Mouse (Mus musculus) erythroblast, embryonic 14.5 days (primary cell): ENCODE measurements around the gene Dtx3. TPM values are rescaled to one million over a fixed set of nuclear protein-coding genes. Genes with fewer than 3 reads are reported as not detected.

Experiments
- H3K27me3 ChIP-seq: 2 replicates; pipeline ENCODE4 v1.6.1; 2012; ENCODE audit warnings: inconsistent platforms; ENCODE audit not compliant: control insufficient read depth
- H3K36me3 ChIP-seq: 2 replicates; pipeline ENCODE4 v1.6.1; 2012; ENCODE audit warnings: mild to moderate bottlenecking, inconsistent platforms; ENCODE audit not compliant: control insufficient read depth
- H3K4me1 ChIP-seq: 2 replicates; pipeline ENCODE4 v1.6.1; 2012; ENCODE audit warnings: inconsistent platforms; ENCODE audit not compliant: control insufficient read depth
- H3K4me3 ChIP-seq: replicated peaks from 2 replicates; pipeline ENCODE3; 2012; ENCODE audit warnings: moderate library complexity, mild to moderate bottlenecking, inconsistent platforms
- H3K9me3 ChIP-seq: 2 replicates; pipeline ENCODE4 v1.6.1; 2012; ENCODE audit warnings: low read length, inconsistent platforms, mixed read lengths; ENCODE audit not compliant: control insufficient read depth
- GATA1 ChIP-seq: IDR thresholded peaks from 2 replicates; pipeline ENCODE4 v1.6.1; 2012; ENCODE audit warnings: low read length, inconsistent platforms, mixed read lengths
- TAL1 ChIP-seq: IDR thresholded peaks from 3 replicates; pipeline ENCODE4 v1.6.1; 2012; ENCODE audit warnings: low read length, inconsistent platforms, mixed read lengths
- polyA plus RNA-seq: library from polyadenylated mRNA; stranded (reverse); fragments of >175 nt; gene quantifications from 2 replicates; pipeline ENCODE4 v1.2.3, GENCODE M21; 2012

Dtx3 gene
- polyA plus RNA-seq, 1 experiment: 11.1 TPM

DNA sequence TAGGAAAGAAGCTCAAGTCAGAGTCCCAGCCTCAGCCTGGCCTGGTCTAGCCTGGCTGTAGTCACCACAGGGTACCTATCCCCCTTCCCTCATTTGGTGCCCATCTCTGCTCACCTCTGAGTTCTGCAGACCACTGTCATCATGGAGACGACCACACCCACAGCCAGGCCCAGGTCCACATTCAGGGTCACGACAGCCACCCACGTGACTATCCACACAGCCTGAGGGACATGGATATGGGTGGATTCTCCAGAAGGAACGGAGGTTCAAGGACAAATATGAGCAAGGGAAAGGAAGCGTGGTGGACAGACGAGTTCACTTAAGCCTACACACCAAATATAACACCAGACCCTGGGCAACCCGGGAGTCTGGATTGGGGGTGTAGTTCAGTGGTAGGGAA lies 21.4 kb downstream of the Dtx3 start:
- peaks cover 39% of the 10 kb centered on the region for H3K4me1 ChIP-seq
- TF ChIP-seq TAL1: no peak
- no peak for TF ChIP-seq GATA1
- peaks cover 3% of the 10 kb centered on the region; the same call in 1 of the 2 replicates for H3K9me3 ChIP-seq
- peaks cover 3% of the 10 kb centered on the region for H3K36me3 ChIP-seq
- peaks cover 66% of the 10 kb centered on the region for H3K27me3 ChIP-seq
- no peak overlapping the region for H3K4me3 ChIP-seq

DNA sequence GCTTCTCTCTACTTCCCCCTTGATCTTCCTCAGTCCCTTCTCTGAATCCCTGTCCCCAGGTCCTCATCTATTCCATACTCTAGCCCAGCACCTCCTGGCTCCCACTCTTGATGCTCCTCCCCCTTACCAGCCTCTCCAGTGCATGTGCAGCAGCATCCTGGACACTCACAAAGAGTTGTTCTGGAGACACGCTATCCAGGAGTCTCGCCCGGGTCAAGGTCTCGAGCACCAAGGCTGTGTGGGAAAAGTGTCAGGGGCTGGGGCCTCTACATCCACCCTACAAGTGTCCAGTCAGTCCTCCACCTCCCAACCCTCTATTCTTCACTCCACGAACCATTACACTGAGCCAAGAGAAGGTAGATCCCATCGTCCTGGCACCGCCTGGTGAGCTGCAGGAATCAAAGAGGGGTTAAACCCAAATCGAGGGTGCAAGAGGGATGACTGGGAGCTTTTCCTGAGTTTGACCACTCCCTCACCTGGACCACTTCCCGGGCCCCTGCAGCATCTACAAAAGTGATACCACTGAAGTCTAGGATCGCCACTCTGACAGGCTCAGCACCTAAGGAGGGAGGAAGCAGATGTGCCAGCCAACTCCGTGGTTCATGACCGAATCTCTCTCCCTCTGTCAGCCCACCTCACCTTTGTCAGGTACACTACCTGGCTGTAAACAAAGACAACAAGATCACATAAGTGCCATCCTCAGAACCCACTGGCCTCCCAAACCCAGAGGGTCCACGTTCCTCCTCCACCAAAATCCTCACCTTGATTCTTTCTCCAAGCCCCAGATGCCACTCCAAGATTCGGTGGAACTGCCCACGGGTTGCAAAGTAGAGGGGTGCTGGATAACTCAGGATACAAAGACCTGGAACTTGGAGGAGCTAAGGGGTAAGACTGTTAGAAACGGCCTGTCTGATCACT lies 22.1 kb downstream of the Dtx3 start:
- TF ChIP-seq GATA1 (no peak), TAL1 (no peak)
- Histone ChIP-seq H3K36me3 (peaks cover 3% of the 10 kb centered on the region), H3K27me3 (peaks cover 63% of the 10 kb centered on the region), H3K9me3 (peaks cover 3% of the 10 kb centered on the region; the same call in 1 of the 2 replicates), H3K4me3 (no peak overlapping the region), H3K4me1 (peaks cover 35% of the 10 kb centered on the region)

DNA sequence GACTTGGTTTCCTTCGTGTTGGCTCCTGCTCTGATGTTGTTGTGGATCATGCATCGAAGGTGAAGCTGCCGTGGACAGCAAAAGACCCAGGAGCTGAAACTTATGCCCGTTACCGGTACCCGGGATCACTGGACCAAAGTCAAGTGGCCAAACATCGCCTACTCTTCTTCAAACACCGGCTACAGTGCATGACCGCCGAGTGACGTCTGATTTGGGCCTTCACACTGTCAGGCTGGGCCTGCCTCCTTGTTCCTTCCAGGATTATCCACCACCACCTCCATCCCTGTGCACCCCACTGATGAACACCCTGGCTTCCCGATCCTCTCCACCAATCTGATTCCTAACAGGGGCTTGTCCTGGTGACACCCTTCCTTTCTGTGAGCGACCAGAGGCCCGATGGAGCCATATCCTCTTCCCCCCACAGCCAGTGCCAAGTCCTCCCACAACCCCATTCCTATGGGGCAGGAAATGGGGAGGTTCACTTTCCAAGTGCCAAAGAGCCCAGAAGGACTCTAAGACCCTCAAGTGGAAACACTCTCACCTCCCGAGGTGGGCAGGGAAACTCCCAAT lies 23.8 kb downstream of the Dtx3 start:
- H3K9me3 ChIP-seq: no peaks in the 10 kb centered on the region; the same call in 1 of the 2 replicates
- H3K36me3 ChIP-seq: peaks cover 3% of the 10 kb centered on the region
- H3K4me3 ChIP-seq: no peak overlapping the region
- H3K27me3 ChIP-seq: peaks cover 62% of the 10 kb centered on the region
- TF ChIP-seq TAL1: no peak
- TF ChIP-seq GATA1: no peak
- peaks cover 23% of the 10 kb centered on the region for H3K4me1 ChIP-seq

DNA sequence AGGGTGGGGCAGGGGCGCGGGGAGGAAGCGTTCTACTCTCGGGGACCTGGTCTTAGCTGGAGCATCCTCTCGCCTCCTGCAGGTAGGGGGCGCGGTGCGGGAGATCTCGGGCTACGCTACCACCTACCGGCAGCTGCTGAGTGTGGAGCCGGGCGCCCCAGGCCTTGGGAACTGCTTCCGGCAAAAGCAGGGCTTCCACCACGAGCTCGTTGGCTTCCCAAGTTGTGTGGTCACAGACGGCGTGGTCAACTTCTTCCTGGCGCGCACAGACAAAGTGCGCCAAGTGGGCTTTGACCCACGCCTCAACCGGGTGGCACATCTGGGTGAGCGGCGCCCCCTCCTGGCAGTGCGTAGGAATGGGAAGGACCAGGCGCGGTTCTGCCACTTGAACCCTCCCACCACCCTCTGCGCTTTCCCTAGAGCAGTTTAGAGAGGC lies 24.7 kb downstream of the Dtx3 start:
- Histone ChIP-seq H3K36me3 (peaks cover 3% of the 10 kb centered on the region), H3K27me3 (peaks cover 62% of the 10 kb centered on the region), H3K4me1 (peaks cover 31% of the 10 kb centered on the region), H3K9me3 (no peaks in the 10 kb centered on the region; the same call in 1 of the 2 replicates), H3K4me3 (peak overlapping the region; percentile 62)
- no peak for TF ChIP-seq GATA1
- no peak for TF ChIP-seq TAL1

DNA sequence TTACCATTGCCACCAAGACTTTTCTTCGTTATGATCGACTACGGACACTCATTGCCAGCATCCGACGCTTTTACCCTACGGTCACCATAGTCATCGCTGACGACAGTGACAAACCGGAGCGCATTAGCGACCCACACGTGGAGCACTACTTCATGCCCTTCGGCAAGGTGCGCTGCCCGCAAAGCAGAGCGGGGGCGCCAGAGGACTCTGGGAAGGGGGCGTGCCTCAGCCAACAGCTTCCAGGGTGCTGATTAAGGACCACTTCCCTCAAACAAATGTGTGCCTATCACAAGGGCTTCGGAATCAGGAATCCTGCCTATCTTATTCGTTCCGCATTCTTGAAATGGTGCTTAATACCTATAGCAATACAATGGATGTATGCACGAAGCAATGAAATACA lies 25.5 kb downstream of the Dtx3 start:
- Histone ChIP-seq H3K36me3 (peaks cover 3% of the 10 kb centered on the region), H3K4me1 (peaks cover 39% of the 10 kb centered on the region), H3K4me3 (no peak overlapping the region), H3K9me3 (no peaks in the 10 kb centered on the region; the same call in 1 of the 2 replicates), H3K27me3 (peaks cover 68% of the 10 kb centered on the region)
- TF ChIP-seq TAL1: no peak
- TF ChIP-seq GATA1: no peak

DNA sequence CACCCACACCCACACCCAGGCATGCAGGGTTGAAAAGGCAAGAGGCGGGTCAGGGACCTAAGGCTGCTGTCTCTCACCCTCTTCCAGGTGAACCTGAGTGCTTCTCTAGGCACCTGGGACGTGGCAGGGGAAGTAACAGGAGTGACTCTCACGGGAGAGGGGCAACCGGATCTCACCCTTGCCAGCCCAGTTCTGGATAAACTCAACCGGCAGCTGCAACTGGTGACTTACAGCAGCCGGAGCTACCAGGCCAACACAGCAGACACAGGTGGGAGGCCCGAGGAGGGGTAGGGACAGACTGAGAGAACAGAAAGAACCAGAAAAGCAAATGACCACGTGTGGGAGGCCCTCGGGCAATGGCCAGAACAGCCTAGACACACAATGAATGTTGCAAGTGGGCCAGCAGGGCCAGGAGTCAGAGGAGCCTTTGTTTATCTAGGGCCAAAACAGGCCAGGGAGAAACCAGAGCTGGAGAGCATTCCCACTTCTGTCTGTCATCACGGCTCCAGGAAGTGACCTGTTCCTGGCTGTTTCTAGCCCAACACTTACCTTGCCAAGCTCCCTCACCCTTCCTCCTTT lies 27.8 kb downstream of the Dtx3 start:
- H3K4me3 ChIP-seq: no peak overlapping the region
- H3K9me3 ChIP-seq: no peaks in the 10 kb centered on the region; the same call in 1 of the 2 replicates
- peaks cover 80% of the 10 kb centered on the region for H3K27me3 ChIP-seq
- peaks cover 3% of the 10 kb centered on the region for H3K36me3 ChIP-seq
- TF ChIP-seq GATA1 (no peak), TAL1 (no peak)
- H3K4me1 ChIP-seq: peaks cover 45% of the 10 kb centered on the region

DNA sequence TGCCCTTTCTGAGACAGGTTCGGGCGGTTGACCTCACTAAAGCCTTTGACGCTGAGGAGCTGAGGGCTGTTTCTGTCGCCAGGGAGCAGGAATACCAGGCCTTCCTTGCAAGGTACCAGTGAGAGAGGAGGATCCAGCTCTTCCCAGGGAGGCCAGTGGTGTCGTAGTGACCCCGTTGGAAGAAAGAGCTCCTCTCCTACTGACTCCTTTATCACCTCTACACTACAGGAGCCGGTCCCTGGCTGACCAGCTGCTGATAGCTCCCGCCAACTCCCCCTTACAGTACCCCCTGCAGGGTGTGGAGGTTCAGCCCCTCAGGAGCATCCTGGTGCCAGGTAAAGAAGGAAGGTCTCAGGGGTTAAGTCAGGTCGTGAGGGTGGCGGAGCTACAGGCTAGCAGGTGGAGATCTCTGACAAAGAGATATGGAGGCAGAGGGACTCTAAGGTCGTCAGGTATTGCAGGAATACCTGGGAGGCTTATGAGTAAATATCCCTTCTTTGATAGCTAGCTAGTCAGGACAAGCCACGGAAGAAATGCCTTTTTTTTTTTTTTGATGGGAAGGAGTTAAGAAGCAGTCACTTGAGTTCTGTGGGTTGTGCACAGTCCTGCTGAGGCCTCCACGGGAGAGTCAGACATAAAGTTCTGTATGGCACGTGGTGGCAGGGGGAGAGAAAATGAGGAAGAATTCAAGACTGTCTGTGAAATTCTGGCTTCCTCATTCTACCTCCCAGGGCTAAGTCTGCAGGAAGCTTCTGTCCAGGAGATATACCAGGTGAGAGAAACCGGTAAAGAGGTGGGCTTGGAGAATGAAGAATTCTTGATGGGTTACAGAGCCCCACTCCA lies 28.5 kb downstream of the Dtx3 start:
- no peak for TF ChIP-seq GATA1
- TF ChIP-seq TAL1: no peak
- H3K36me3 ChIP-seq: peaks cover 2% of the 10 kb centered on the region
- no peaks in the 10 kb centered on the region; the same call in 1 of the 2 replicates for H3K9me3 ChIP-seq
- H3K4me1 ChIP-seq: peaks cover 45% of the 10 kb centered on the region
- peaks cover 80% of the 10 kb centered on the region for H3K27me3 ChIP-seq
- no peak overlapping the region for H3K4me3 ChIP-seq

DNA sequence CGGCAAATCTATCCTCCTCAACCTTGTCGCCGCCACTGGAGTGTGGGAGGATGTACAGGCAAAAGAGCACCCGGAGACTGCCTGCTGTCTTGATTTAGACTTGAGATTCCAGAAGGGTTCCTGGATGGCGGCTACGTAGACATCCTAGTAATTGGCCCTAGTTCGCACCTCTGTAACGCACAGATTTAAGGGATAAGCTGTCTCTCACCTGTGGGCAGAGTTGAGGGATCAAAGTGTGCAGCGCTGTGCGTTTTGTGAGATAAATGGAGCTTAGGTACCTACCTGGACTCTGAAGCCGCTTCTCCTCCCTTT lies 29.2 kb downstream of the Dtx3 start:
- Histone ChIP-seq H3K27me3 (peaks cover 80% of the 10 kb centered on the region), H3K9me3 (no peaks in the 10 kb centered on the region; the same call in 1 of the 2 replicates), H3K36me3 (no peaks in the 10 kb centered on the region), H3K4me1 (peaks cover 44% of the 10 kb centered on the region), H3K4me3 (peak overlapping the region; percentile 63)
- TF ChIP-seq GATA1 (no peak), TAL1 (no peak)
